Mouse (Mus musculus) lung, postnatal 0 days (tissue): ENCODE data around the gene Ano9.

ENCODE experiments used
- CTCF ChIP-seq: IDR thresholded peaks from 2 replicates; pipeline ENCODE4 v1.5.1; 2016; ENCODE audit warnings: antibody characterized with exemption, mild to moderate bottlenecking
- EP300 ChIP-seq: IDR thresholded peaks from 2 replicates; pipeline ENCODE4 v1.6.1; 2016; ENCODE audit warnings: antibody characterized with exemption, mild to moderate bottlenecking, control low read depth

DNA sequence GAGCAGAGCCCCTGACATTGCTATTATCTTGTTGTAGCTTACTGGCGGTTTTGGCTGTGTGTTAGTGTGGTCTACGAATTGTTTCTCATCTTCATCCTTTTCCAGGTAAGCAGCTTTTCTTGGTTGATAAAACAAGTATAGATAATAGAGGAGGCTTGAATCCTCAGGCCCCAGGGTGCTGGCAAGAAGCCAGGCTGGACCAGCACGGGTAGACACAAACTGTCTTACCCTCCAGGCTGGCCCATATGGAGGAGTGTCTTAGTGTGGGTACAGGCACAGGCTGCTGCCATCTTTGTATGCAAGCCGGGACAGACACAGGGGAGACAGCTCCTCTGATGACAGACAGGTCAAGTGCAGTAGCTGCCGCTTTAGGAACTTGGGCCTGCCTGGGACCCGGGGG is 29.4 kb upstream of the Ano9 start:
- no peak for TF ChIP-seq CTCF
- TF ChIP-seq EP300 = no peak
